Mouse (Mus musculus) liver, postnatal 0 days (tissue): ENCODE measurements around the gene Tmem132c. TPM values are rescaled to one million over a fixed set of nuclear protein-coding genes. Genes with fewer than 3 reads are reported as not detected.

Source experiments
- ATAC-seq: fragments of 200-750 bp; cut with Nextera tagmentation; 2 replicates; pipeline ENCODE4 v1.8.0; 2017; ENCODE audit warnings: mild to moderate bottlenecking, moderate library complexity
- DNase-seq: peaks from one replicate; pipeline ENCODE4 v3.0.0-alpha.2; 2016
- H3K27ac ChIP-seq: fragments of 300-500 bp; sonication (generic); 2 replicates; pipeline ENCODE4 v1.5.1; 2014; ENCODE audit warnings: antibody characterized with exemption, moderate library complexity, mild to moderate bottlenecking, low read depth
- H3K27me3 ChIP-seq: fragments of 300-500 bp; sonication (generic); 2 replicates; pipeline ENCODE4 v1.6.1; 2014; ENCODE audit warnings: low read length, control low read depth, mixed read lengths; ENCODE audit not compliant: insufficient read depth
- H3K36me3 ChIP-seq: fragments of 300-500 bp; sonication (generic); replicated peaks from 2 replicates; pipeline ENCODE4 v1.6.1; 2014; ENCODE audit warnings: mild to moderate bottlenecking, control low read depth, low read length, moderate library complexity, mixed read lengths; ENCODE audit not compliant: insufficient read depth
- H3K4me1 ChIP-seq: fragments of 300-500 bp; sonication (generic); 2 replicates; pipeline ENCODE4 v1.6.1; 2014; ENCODE audit warnings: antibody characterized with exemption, mild to moderate bottlenecking, control low read depth; ENCODE audit not compliant: insufficient read depth
- H3K4me2 ChIP-seq: fragments of 300-500 bp; sonication (generic); 2 replicates; pipeline ENCODE4 v1.6.1; 2014; ENCODE audit warnings: low read depth, mild to moderate bottlenecking, low read length, moderate library complexity, mixed read lengths
- H3K4me3 ChIP-seq: fragments of 300-500 bp; sonication (generic); 2 replicates; pipeline ENCODE4 v1.5.1; 2014; ENCODE audit warnings: low read depth, low read length
- H3K9ac ChIP-seq: fragments of 300-500 bp; sonication (generic); replicated peaks from 2 replicates; pipeline ENCODE4 v1.6.1; 2014; ENCODE audit warnings: mild to moderate bottlenecking, moderate library complexity
- H3K9me3 ChIP-seq: fragments of 300-500 bp; sonication (generic); 2 replicates; pipeline ENCODE4 v1.6.1; 2016; ENCODE audit warnings: mild to moderate bottlenecking, control low read depth, low read length, mixed read lengths
- CTCF ChIP-seq: sonication (generic); IDR thresholded peaks from 2 replicates; pipeline ENCODE4 v1.5.1; 2016; ENCODE audit warnings: antibody characterized with exemption, low read depth
- EP300 ChIP-seq: IDR thresholded peaks from 2 replicates; pipeline ENCODE4 v1.6.1; 2016; ENCODE audit warnings: antibody characterized with exemption, low read depth, mild to moderate bottlenecking
- WGBS: fragments of 180-500 bp; shearing (Covaris S2); extraction: QIAGEN DNeasy Blood & Tissue Kit; methylation state at CpG from one replicate; pipeline ENCODE4 v1.1.7; 2014; ENCODE audit not compliant: insufficient replicate concordance; 5-methylcytosine and 5-hydroxymethylcytosine counted together
- polyA plus RNA-seq: library from polyadenylated mRNA; unstranded; fragments of >200 nt; fragmentation: Nextera tagmentation; extraction: Ambion mirVana; gene quantifications from 2 replicates; pipeline ENCODE4 v1.2.1, GENCODE M21; 2015

Tmem132c gene
- polyA plus RNA-seq, 1 experiment from 2014 or later, result 0.02 TPM

DNA sequence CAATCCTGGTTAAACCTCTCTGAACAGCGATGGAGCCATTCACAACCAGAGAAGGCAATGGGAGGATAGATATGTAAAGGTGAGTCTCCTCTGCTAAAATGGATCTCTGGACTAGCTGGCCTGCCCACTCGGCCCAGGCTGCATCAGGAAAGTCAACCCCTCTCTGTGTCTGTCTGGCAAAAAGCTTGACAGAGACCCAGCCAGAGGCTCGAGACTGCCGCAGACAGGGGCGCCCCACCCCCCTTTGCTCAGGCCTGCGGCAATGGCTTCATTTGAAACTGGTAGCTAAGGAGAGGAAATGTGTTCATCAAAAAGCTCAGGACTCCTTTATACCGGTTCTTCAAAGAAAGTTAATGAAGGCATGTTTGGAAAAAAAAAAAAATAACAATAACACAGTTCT lies 156.4 kb downstream of the Tmem132c start:
- Histone ChIP-seq H3K9ac (no peak overlapping the region), H3K4me3 (no peak overlapping the region), H3K4me1 (no peaks in the 10 kb centered on the region), H3K36me3 (no peaks in the 10 kb centered on the region), H3K27ac (no peak overlapping the region), H3K27me3 (no peaks in the 10 kb centered on the region), H3K9me3 (no peaks in the 10 kb centered on the region; the same call in 1 of the 2 replicates), H3K4me2 (no peak overlapping the region)
- no peak for TF ChIP-seq EP300
- TF ChIP-seq CTCF, result no peak
- 27% methylated on average over 7 of the region's 7 CpGs for WGBS
- no peak for DNase-seq
- ATAC-seq, result no peak

DNA sequence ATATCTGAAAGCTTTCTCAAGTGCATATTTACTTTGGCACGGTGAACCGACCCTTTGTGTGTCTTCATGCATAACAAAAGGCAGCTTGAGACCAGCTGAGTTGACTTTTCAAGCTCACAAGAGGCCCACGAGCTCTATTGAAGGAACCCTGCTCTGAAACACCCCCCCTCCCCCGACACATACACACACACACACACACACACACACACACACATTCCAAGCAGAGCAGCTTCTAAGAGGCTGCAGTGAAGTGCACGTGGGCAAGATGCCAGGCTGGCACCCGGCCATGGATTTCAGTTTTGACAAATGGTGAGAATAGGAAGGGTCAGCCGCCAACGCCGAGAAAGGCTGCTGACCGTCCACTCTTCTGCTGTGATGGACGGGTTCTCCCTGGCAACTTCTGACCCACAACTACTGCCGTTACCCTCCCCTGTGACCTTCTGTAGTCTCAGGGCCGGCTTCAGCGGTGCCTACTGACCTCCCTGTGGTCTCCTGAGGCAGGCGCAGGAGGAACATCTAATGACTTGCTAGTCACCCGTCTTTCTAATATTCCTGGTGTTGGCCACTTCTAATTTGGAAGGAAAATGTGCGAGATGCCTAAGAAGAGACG lies 163.9 kb downstream of the Tmem132c start:
- H3K4me3 ChIP-seq, result no peak overlapping the region
- no peak overlapping the region for H3K9ac ChIP-seq
- H3K36me3 ChIP-seq, result no peaks in the 10 kb centered on the region
- no peak overlapping the region for H3K4me2 ChIP-seq
- ATAC-seq (no peak), DNase-seq (no peak)
- no peaks in the 10 kb centered on the region for H3K4me1 ChIP-seq
- TF ChIP-seq CTCF (no peak), EP300 (no peak)
- no peaks in the 10 kb centered on the region for H3K27me3 ChIP-seq
- 66% methylated on average over 18 of the region's 18 CpGs for WGBS
- no peaks in the 10 kb centered on the region; the same call in 1 of the 2 replicates for H3K9me3 ChIP-seq
- H3K27ac ChIP-seq, result no peak overlapping the region

DNA sequence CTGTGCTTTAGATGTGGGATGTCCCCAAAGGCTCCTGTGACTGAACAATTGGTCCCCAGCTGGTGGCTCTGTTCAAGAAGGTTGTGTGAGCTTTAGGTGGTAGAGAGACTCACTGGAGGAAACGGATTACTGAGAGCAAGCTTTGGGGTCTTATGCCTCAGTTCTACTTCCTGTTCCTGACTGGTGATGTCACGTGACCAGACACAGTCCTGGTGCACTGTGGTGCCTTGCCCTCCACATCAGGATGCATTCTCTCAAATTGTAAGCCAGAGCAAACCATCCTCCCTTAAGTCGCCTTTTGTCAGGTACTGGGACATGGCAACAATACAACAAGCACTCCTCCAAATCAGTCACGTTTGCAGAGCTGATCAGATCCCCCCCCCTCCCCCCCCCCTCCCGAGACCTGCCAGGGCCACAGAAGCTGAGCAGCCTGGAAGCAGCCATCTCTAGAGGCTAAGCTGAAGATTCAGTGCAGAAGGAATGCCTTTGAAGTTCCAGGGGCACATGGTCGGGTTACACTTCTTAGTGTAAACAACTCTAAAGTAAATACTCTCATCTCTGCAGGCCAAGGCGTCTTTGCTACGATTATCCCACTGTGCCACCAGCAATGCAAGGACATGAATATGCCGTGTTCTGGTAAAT lies 164.5 kb downstream of the Tmem132c start:
- ATAC-seq, result no peak
- no peak overlapping the region for H3K9ac ChIP-seq

GRCm38 (mm10) chr5:127416536-127416935 lies 174.9 kb downstream of the Tmem132c start:
- Histone ChIP-seq H3K4me3 (no peak overlapping the region), H3K36me3 (no peaks in the 10 kb centered on the region), H3K4me2 (no peak overlapping the region), H3K9me3 (no peaks in the 10 kb centered on the region), H3K27ac (no peak overlapping the region), H3K9ac (no peak overlapping the region), H3K27me3 (no peaks in the 10 kb centered on the region), H3K4me1 (no peaks in the 10 kb centered on the region)
- no peak for ATAC-seq
- 57% methylated on average over 7 of the region's 7 CpGs for WGBS
- no peak for TF ChIP-seq CTCF
- no peak for DNase-seq

More for the DNA sequence above, 164.5 kb downstream of the Tmem132c start:
- TF ChIP-seq CTCF (no peak), EP300 (no peak)
- no peaks in the 10 kb centered on the region for H3K27me3 ChIP-seq
- H3K4me3 ChIP-seq, result no peak overlapping the region
- no peaks in the 10 kb centered on the region for H3K9me3 ChIP-seq
- DNase-seq, result no peak
- H3K36me3 ChIP-seq, result no peaks in the 10 kb centered on the region
- WGBS, result 24% methylated on average over 9 of the region's 9 CpGs
- H3K4me2 ChIP-seq, result no peak overlapping the region
- no peak overlapping the region for H3K27ac ChIP-seq
- H3K4me1 ChIP-seq, result no peaks in the 10 kb centered on the region

- ATAC-seq, result no peak
- Histone ChIP-seq H3K4me1 (no peaks in the 10 kb centered on the region), H3K27ac (no peak overlapping the region), H3K9ac (no peak overlapping the region), H3K36me3 (no peaks in the 10 kb centered on the region), H3K9me3 (no peaks in the 10 kb centered on the region), H3K4me3 (no peak overlapping the region), H3K4me2 (no peak overlapping the region), H3K27me3 (no peaks in the 10 kb centered on the region)
- no peak for TF ChIP-seq EP300
- TF ChIP-seq CTCF, result no peak
- DNase-seq, result no peak
These were observed 182.3 kb downstream of the Tmem132c start for GRCm38 (mm10) chr5:127423936-127424335.

- H3K36me3 ChIP-seq, result no peaks in the 10 kb centered on the region
- DNase-seq, result no peak
- no peak overlapping the region for H3K4me2 ChIP-seq
- H3K9ac ChIP-seq, result no peak overlapping the region
- H3K27me3 ChIP-seq, result no peaks in the 10 kb centered on the region
- no peaks in the 10 kb centered on the region for H3K9me3 ChIP-seq
- H3K4me3 ChIP-seq, result no peak overlapping the region
- no peaks in the 10 kb centered on the region for H3K4me1 ChIP-seq
- no peak for ATAC-seq
- TF ChIP-seq CTCF (no peak), EP300 (no peak)
- WGBS, result 66% methylated on average over 10 of the region's 10 CpGs
- H3K27ac ChIP-seq, result no peak overlapping the region
These were observed 187.5 kb downstream of the Tmem132c start for GRCm38 (mm10) chr5:127429124-127429523.
